Mouse (Mus musculus) ES-E14 (cell line): ENCODE data around the gene Trim5. TPM values are rescaled to one million over a fixed set of nuclear protein-coding genes. Genes with fewer than 3 reads are reported as not detected.

Source experiments
- DNase-seq: peaks from one replicate; pipeline ENCODE4 v3.0.0-alpha.2; 2013; ENCODE audit warnings: low read depth, low spot score
- H3K27ac ChIP-seq: 2 replicates; pipeline ENCODE4 v1.5.1; 2012; ENCODE audit warnings: low read depth, mild to moderate bottlenecking, low read length, moderate library complexity, mixed read lengths; ENCODE audit not compliant: poor library complexity, insufficient read depth, severe bottlenecking
- H3K36me3 ChIP-seq: 2 replicates; pipeline ENCODE4 v1.6.1; 2012; ENCODE audit warnings: mild to moderate bottlenecking, low read length, moderate library complexity, mixed read lengths; ENCODE audit not compliant: control insufficient read depth, poor library complexity, insufficient read depth, severe bottlenecking
- H3K4me1 ChIP-seq, 2 experiments: fragments of 150-350 bp in 1 of 2; sonication (generic) in 1 of 2; 2 replicates each; pipeline ENCODE4 v1.6.1; 2012; ENCODE audit warnings: low read length in 2 of 2, mild to moderate bottlenecking in 1 of 2, mixed read lengths in 1 of 2; ENCODE audit not compliant: control insufficient read depth in 2 of 2, insufficient read depth in 2 of 2, poor library complexity in 1 of 2
- H3K4me3 ChIP-seq, 2 experiments: fragments of 150-350 bp in 1 of 2; sonication (generic) in 1 of 2; 2 replicates each; pipeline ENCODE4 v1.5.1; 2012; ENCODE audit warnings: low read length in 2 of 2, low read depth in 1 of 2, mild to moderate bottlenecking in 1 of 2, mixed read lengths in 1 of 2; ENCODE audit not compliant: insufficient read depth in 1 of 2, poor library complexity in 1 of 2, severe bottlenecking in 1 of 2
- H3K9ac ChIP-seq: 2 replicates; pipeline ENCODE4 v1.6.1; 2012; ENCODE audit warnings: low read depth, mild to moderate bottlenecking, low read length, mixed read lengths; ENCODE audit not compliant: poor library complexity, insufficient read depth, severe bottlenecking
- H3K9me3 ChIP-seq: fragments of 150-350 bp; sonication (generic); 2 replicates; pipeline ENCODE4 v1.6.1; 2012; ENCODE audit warnings: low read depth, mild to moderate bottlenecking, low read length; ENCODE audit not compliant: control insufficient read depth, insufficient read depth
- CHD2 ChIP-seq: IDR thresholded peaks from 2 replicates; pipeline ENCODE4 v1.6.1; 2014; ENCODE audit warnings: mild to moderate bottlenecking, low read depth, low read length, inconsistent platforms
- HCFC1 ChIP-seq: IDR thresholded peaks from 2 replicates; pipeline ENCODE4 v1.6.1; 2012; ENCODE audit warnings: low read length, inconsistent platforms, borderline replicate concordance; ENCODE audit not compliant: insufficient read depth
- MAFK ChIP-seq: IDR thresholded peaks from 2 replicates; pipeline ENCODE4 v1.6.1; 2014; ENCODE audit warnings: mild to moderate bottlenecking, low read depth, low read length, inconsistent platforms; ENCODE audit not compliant: insufficient read depth
- ZC3H11A ChIP-seq: IDR thresholded peaks from 2 replicates; pipeline ENCODE4 v1.6.1; 2012; ENCODE audit warnings: low read depth, mild to moderate bottlenecking, inconsistent platforms, low read length, borderline replicate concordance
- ZNF384 ChIP-seq: IDR thresholded peaks from 2 replicates; pipeline ENCODE4 v1.6.1; 2012; ENCODE audit warnings: low read depth, low read length, inconsistent platforms
- in situ Hi-C, 2 experiments: fragments of 600-800 bp; cut with MboI; formaldehyde crosslinking; loops; one replicate each; pipeline ENCODE4 v1.15.1; 2025; ENCODE audit warnings: low sequenced_read_pairs in 2 of 2, inconsistent platforms in 1 of 2; ENCODE audit not compliant: unreplicated experiment in 2 of 2
- total RNA-seq: library from RNA; depleted of rRNA; stranded (reverse); fragments of 300-350 nt; gene quantifications from 2 replicates; pipeline ENCODE4 v1.2.3, GENCODE M21; 2012; rRNA removed

Trim5 gene
- total RNA-seq, 1 experiment: not detected

DNA sequence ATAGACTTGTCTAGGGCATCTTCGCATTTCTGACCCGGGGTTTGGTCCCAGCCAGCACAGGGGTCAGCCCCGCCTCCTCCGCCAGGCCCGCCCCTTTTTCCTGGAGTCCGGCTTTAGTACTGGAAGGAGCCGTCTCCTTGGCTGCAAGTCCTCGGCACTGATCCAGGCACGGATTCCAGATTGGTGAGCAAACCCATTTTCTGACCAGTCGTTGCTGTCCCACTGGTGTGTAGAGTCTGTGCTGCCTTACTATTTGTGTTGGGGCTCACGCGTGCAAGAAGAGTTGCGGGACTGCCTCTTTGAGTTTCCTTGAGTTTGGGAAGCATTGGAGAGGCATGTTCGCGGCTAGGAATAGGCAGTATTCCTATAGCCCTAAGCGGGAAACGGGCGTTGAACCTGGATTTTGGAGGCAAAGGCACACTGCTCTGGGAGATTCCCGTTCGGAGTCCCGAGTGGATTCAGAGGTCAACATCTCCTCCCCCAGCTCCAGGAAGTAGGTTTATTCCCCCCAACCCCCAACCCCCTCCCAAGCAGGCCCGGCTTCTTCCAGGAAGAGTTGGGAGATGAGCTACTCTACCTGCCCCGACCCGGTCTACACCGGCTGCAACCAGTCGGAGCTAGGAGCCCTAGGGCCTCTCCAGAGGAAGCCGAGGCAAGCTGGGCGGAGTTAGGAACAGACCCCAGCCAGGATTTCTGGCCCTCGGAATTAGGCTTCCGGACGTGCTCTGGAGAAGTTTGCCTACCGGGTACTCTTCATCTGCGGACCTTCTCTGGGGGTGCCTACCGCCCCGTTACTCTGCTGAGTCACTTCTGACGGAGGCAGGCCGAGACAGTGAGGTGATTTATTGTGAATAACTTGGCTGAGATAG, 69.0 kb downstream of the Trim5 start, which contains the start of gene Trim6:
TSS of gene Trim6 (plus strand) at position 93 of the 869 bp plus-strand sequence.
- DNase-seq: peak; percentile 95
- Histone ChIP-seq H3K9ac (peak within 1 kb of the TSS; percentile 88), H3K36me3 (peaks cover 13% of the 10 kb centered on the region), H3K9me3 (no peaks in the 10 kb centered on the region), H3K4me3 (peak within 1 kb of the TSS; percentile 88 to 90), H3K27ac (peak within 1 kb of the TSS; percentile 98), H3K4me1 (peaks cover 0 to 6% of the 10 kb centered on the region in 2 experiments; a peak in 2 of 4 replicates)
- in situ Hi-C loops: loop anchor here in 1 of 2 experiments (25.0 kb wide), 1 partner anchor 1593 kb away; the partner anchor contains the start of gene Mrpl17
- no peak for TF ChIP-seq ZNF384
- peak; percentile 13; the same call in 1 of the 2 replicates for TF ChIP-seq HCFC1
- TF ChIP-seq MAFK: 0 out of 2 replicates have a peak, but pooled peaks have one; percentile 39
- TF ChIP-seq ZC3H11A: no peak

DNA sequence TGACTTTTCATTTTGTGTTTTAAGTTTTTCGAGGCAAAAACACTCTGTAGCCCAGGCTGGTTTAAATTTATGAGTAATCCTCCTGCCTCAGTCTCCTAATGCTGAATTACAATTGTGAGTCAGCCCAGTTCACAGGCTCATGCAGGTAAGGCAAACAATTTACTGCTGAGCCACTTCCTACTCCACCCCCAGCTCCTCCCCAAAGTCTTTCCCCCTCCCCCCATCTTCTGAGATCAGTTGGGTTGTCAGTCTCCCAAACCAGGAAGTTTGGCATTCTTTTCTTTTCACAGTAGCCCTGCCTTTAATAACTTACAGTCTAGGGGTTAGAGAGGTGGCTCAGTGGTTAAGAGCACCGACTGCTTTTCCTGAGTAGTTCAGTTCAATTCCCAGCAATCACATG, 70.0 kb downstream of the Trim5 start:
- no peak overlapping the region; the same call in 1 of the 2 replicates for H3K9ac ChIP-seq
- H3K36me3 ChIP-seq: peaks cover 13% of the 10 kb centered on the region
- H3K27ac ChIP-seq: peak overlapping the region; percentile 48; the same call in 1 of the 2 replicates
- in situ Hi-C loops: loop anchor here in 1 of 2 experiments (25.0 kb wide), 1 partner anchor 1594 kb away; the partner anchor contains the start of gene Mrpl17
- TF ChIP-seq CHD2 (no peak), HCFC1 (no peak), ZNF384 (0 out of 2 replicates have a peak, but pooled peaks have one; percentile 28), MAFK (no peak), ZC3H11A (no peak)
- peak; percentile 58 for DNase-seq
- peaks cover 0 to 6% of the 10 kb centered on the region in 2 experiments; a peak in 2 of 4 replicates for H3K4me1 ChIP-seq
- H3K9me3 ChIP-seq: no peaks in the 10 kb centered on the region
- H3K4me3 ChIP-seq: peak overlapping the region in 1 of 2 experiments; percentile 88; a peak in 1 of 4 replicates

DNA sequence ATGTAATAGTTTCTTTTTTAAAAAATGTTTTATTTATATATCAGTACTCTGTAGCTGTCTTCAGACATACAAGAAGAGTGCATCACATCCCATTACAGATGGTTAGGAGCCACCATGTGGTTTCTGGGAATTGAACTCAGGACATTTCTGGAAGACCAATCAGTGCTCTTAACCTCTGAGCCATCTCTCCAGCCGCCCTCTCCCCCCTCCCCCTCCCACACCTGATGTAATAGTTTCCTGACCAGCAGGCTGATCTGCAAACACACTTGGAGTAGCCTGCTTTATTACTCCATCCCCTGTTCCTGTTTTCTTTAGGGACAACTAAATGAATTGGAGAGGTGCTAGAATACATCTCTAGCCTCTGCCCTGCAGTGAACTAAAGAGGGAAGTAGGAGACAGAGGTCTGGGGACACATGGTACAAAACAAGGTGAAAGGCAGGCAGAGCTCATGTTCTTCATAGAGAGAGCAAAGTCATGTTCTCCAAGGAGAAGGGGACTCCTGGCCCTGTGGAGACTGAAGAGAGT, 71.8 kb downstream of the Trim5 start:
- H3K9ac ChIP-seq: no peak overlapping the region
- H3K27ac ChIP-seq: no peak overlapping the region; the same call in 1 of the 2 replicates
- no peak for DNase-seq
- no peak for TF ChIP-seq CHD2
- TF ChIP-seq HCFC1: no peak
- TF ChIP-seq ZNF384: no peak
- no peak for TF ChIP-seq ZC3H11A
- TF ChIP-seq MAFK: no peak
- H3K4me3 ChIP-seq: no peak overlapping the region
- in situ Hi-C loops: loop anchor here in 1 of 2 experiments (25.0 kb wide), 1 partner anchor 1596 kb away; the partner anchor contains the start of gene Mrpl17
- H3K4me1 ChIP-seq: peaks cover 0 to 6% of the 10 kb centered on the region in 2 experiments; a peak in 2 of 4 replicates
- 0 out of 2 replicates have a peak, but pooled peaks cover 2% of the 10 kb centered on the region for H3K36me3 ChIP-seq
- H3K9me3 ChIP-seq: no peaks in the 10 kb centered on the region

Other genes starting within 250 kb of the Trim5 start
- gene Olfr642, start 235.4 kb downstream of the Trim5 start, total RNA-seq: not detected in 2 replicates
- not detected in 2 replicates for gene 4930516K23Rik, start 226.6 kb downstream of the Trim5 start, total RNA-seq
- not detected in 2 replicates for gene Olfr644, start 216.2 kb downstream of the Trim5 start, total RNA-seq
- not detected in 2 replicates for gene Olfr645, start 202.6 kb downstream of the Trim5 start, total RNA-seq
- not detected in 2 replicates for gene Olfr646, start 183.2 kb downstream of the Trim5 start, total RNA-seq
- not detected in 2 replicates for gene Ubqln5, start 158.3 kb downstream of the Trim5 start, total RNA-seq
- not detected in 2 replicates for gene Olfr643, start 150.7 kb downstream of the Trim5 start, total RNA-seq
- not detected in 2 replicates for gene Ubqln3, start 144.8 kb downstream of the Trim5 start, total RNA-seq
- not detected in 2 replicates for gene Ubqlnl, start 137.5 kb downstream of the Trim5 start, total RNA-seq
- gene Olfm5, start 123.3 kb downstream of the Trim5 start, total RNA-seq: not detected in 2 replicates
- 0.04 and 0.05 TPM in 2 replicates for gene Olfr648, start 104.7 kb downstream of the Trim5 start, total RNA-seq
- gene Olfr649, start 92.1 kb downstream of the Trim5 start, total RNA-seq: not detected in 2 replicates
- gene Trim6, start 69.3 kb downstream of the Trim5 start, total RNA-seq: 73.9 and 86.1 TPM in 2 replicates
- gene Trim34a, start 43.6 kb downstream of the Trim5 start, total RNA-seq: 1.3 and 1.6 TPM in 2 replicates
- gene Trim12a, start 27.4 kb upstream of the Trim5 start, total RNA-seq: not detected in 2 replicates
- gene Trim34b, start 41.4 kb upstream of the Trim5 start, total RNA-seq: 0.94 and 1.0 TPM in 2 replicates
- gene Trim12c, start 65.3 kb upstream of the Trim5 start, total RNA-seq: 2.5 and 2.9 TPM in 2 replicates
- gene Trim30b, start 81.8 kb upstream of the Trim5 start, total RNA-seq: not detected in 2 replicates
- not detected in 2 replicates for gene Trim30c, start 112.7 kb upstream of the Trim5 start, total RNA-seq
- gene Trim30a, start 177.1 kb upstream of the Trim5 start, total RNA-seq: 0.36 TPM in 1 of 2 replicates, not detected in the other
- gene Trim30d, start 219.8 kb upstream of the Trim5 start, total RNA-seq: 0.11 and 0.13 TPM in 2 replicates